Mouse (Mus musculus): Measurements from ENCODE around the gene Plb1.

Gene Plb1

GRCm38 (mm10) chr5:32395101-32395892 is 162.8 kb downstream of the Plb1 start:
- 84% methylated on average over 9 of the region's 9 CpGs for WGBS

- 89% methylated on average over 3 of the region's 3 CpGs for WGBS
These were observed 165.2 kb downstream of the Plb1 start for GRCm38 (mm10) chr5:32397719-32398118.

- WGBS = 79% methylated on average over 2 of the region's 2 CpGs
These were observed 168.4 kb downstream of the Plb1 start for GRCm38 (mm10) chr5:32400926-32401325.

- 84% methylated on average over 9 of the region's 9 CpGs for whole genome bisulfite sequencing
These were observed 170.8 kb downstream of the Plb1 start for GRCm38 (mm10) chr5:32403082-32403953.

GRCm38 (mm10) chr5:32405199-32405855 is 172.8 kb downstream of the Plb1 start:
- 68% methylated on average over 4 of the region's 4 CpGs for WGBS

GRCm38 (mm10) chr5:32408771-32409170 is 176.3 kb downstream of the Plb1 start:
- 52% methylated on average over 1 of the region's 1 CpGs for WGBS

GRCm38 (mm10) chr5:32409747-32410146 is 177.2 kb downstream of the Plb1 start:
- 91% methylated on average over 2 of the region's 2 CpGs for WGBS

GRCm38 (mm10) chr5:32410954-32411688 is 178.6 kb downstream of the Plb1 start:
- 80% methylated on average over 3 of the region's 3 CpGs for WGBS

- 67% methylated on average over 1 of the region's 1 CpGs for whole genome bisulfite sequencing
These were observed 179.9 kb downstream of the Plb1 start for GRCm38 (mm10) chr5:32412186-32412950.

GRCm38 (mm10) chr5:32413083-32413482 is 180.6 kb downstream of the Plb1 start:
- 58% methylated on average over 2 of the region's 2 CpGs for WGBS

- 36% methylated on average over 2 of the region's 2 CpGs for WGBS
These were observed 181.1 kb downstream of the Plb1 start for GRCm38 (mm10) chr5:32413569-32413968.

- WGBS = 58% methylated on average over 5 of the region's 5 CpGs
These were observed 182.0 kb downstream of the Plb1 start for GRCm38 (mm10) chr5:32414461-32414985.

- 96% methylated on average over 6 of the region's 6 CpGs for WGBS
These were observed 183.0 kb downstream of the Plb1 start for GRCm38 (mm10) chr5:32415554-32415953.

All from cerebral cortex, adult 2 months (tissue).